Mouse (Mus musculus): Measurements from ENCODE around the gene Fam234b.
A peak's percentile ranks its signal among the peaks of the same experiment; 100 is the strongest.

- peak; percentile 43; the same call in 1 of the 2 replicates for TF ChIP-seq CTCF (IDR thresholded peaks at IDR 0.05; ENCODE audit: extremely low read depth, insufficient read length, insufficient replicate concordance, low read depth, low read length)
- no peak for TF ChIP-seq POLR2A (IDR thresholded peaks at IDR 0.05; ENCODE audit: low read depth, low read length)
These were observed 13.8 kb upstream of the Fam234b start for GRCm38 (mm10) chr6:135183961-135184360.

Data from small intestine, adult 2 months (tissue).